Mouse (Mus musculus): ENCODE results near the gene Dis3. TPM values are rescaled to one million over a fixed set of nuclear protein-coding genes. Genes with fewer than 3 reads are reported as not detected.
A peak's percentile ranks its signal among the peaks of the same experiment; 100 is the strongest.

Dis3 gene
- total RNA-seq, 1 experiment = 42.4 TPM

GRCm38 (mm10) chr14:99058959-99059586 is 40.5 kb downstream of the Dis3 start:
- peaks cover 0 to 1% of the 10 kb centered on the region in 2 experiments; a peak in 1 of 4 replicates for H3K4me1 ChIP-seq (ENCODE audit: control insufficient read depth in 2 of 2, insufficient read depth in 2 of 2, low read length in 2 of 2, poor library complexity in 1 of 2)
- H3K9ac ChIP-seq (ENCODE audit: insufficient read depth, low read depth, low read length, poor library complexity, severe bottlenecking) = no peak overlapping the region
- H3K9me3 ChIP-seq (ENCODE audit: control insufficient read depth, insufficient read depth, low read depth, low read length) = no peaks in the 10 kb centered on the region
- TF ChIP-seq HCFC1 (IDR thresholded peaks at IDR 0.05; ENCODE audit: borderline replicate concordance, insufficient read depth, low read length) (no peak), ZC3H11A (IDR thresholded peaks at IDR 0.05; ENCODE audit: borderline replicate concordance, low read depth, low read length) (no peak), ZNF384 (IDR thresholded peaks at IDR 0.05; ENCODE audit: low read depth, low read length) (no peak), MAFK (IDR thresholded peaks at IDR 0.05; ENCODE audit: insufficient read depth, low read depth, low read length) (no peak)
- no peak overlapping the region for H3K4me3 ChIP-seq (ENCODE audit: insufficient read depth in 1 of 2, low read depth in 1 of 2, low read length in 2 of 2, poor library complexity in 1 of 2, severe bottlenecking in 1 of 2)
- in situ Hi-C loops (cut with MboI; ENCODE audit: low sequenced_read_pairs in 2 of 2, unreplicated experiment in 2 of 2) = no loop called here
- H3K36me3 ChIP-seq (ENCODE audit: control insufficient read depth, insufficient read depth, low read length, poor library complexity, severe bottlenecking) = peaks cover 23% of the 10 kb centered on the region
- H3K27ac ChIP-seq (ENCODE audit: insufficient read depth, low read depth, low read length, poor library complexity, severe bottlenecking) = no peak overlapping the region
- no peak for DNase-seq (ENCODE audit: low read depth, low spot score)

DNA sequence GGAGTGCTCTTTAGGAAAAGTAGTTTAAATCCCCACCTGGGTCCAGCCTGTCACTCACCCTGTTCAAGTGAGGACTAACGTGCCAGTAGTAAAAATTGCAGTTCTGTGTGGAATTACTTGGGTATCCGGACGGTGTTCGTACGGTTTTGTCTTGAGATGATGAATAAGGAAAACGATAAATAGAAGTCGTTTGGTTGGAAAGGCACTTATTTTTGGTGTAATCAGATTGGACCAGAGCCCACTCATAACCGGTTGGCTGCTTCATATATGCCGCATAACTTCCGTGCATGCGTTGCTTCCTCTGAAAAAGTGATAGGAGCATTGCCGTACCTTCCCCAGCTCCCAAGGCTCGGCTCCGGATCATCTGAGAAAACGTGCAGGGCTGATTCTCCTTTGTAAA is 52.8 kb downstream of the Dis3 start:
- Histone ChIP-seq H3K9me3 (ENCODE audit: control insufficient read depth, insufficient read depth, low read depth, low read length) (no peaks in the 10 kb centered on the region), H3K4me3 (ENCODE audit: insufficient read depth in 1 of 2, low read depth in 1 of 2, low read length in 2 of 2, poor library complexity in 1 of 2, severe bottlenecking in 1 of 2) (peak overlapping the region; percentile 95 to 98), H3K36me3 (ENCODE audit: control insufficient read depth, insufficient read depth, low read length, poor library complexity, severe bottlenecking) (peaks cover 2% of the 10 kb centered on the region; the same call in 1 of the 2 replicates), H3K9ac (ENCODE audit: insufficient read depth, low read depth, low read length, poor library complexity, severe bottlenecking) (peak overlapping the region; percentile 91), H3K4me1 (ENCODE audit: control insufficient read depth in 2 of 2, insufficient read depth in 2 of 2, low read length in 2 of 2, poor library complexity in 1 of 2) (peaks cover 0 to 5% of the 10 kb centered on the region in 2 experiments; a peak in 3 of 4 replicates), H3K27ac (ENCODE audit: insufficient read depth, low read depth, low read length, poor library complexity, severe bottlenecking) (no peak overlapping the region; the same call in 1 of the 2 replicates)
- TF ChIP-seq ZNF384 (IDR thresholded peaks at IDR 0.05; ENCODE audit: low read depth, low read length) = no peak
- TF ChIP-seq MAFK (IDR thresholded peaks at IDR 0.05; ENCODE audit: insufficient read depth, low read depth, low read length) = no peak
- TF ChIP-seq CHD2 (IDR thresholded peaks at IDR 0.05; ENCODE audit: low read depth, low read length) = no peak
- TF ChIP-seq ZC3H11A (IDR thresholded peaks at IDR 0.05; ENCODE audit: borderline replicate concordance, low read depth, low read length) = no peak
- no peak for TF ChIP-seq HCFC1 (IDR thresholded peaks at IDR 0.05; ENCODE audit: borderline replicate concordance, insufficient read depth, low read length)
- in situ Hi-C loops (cut with MboI; ENCODE audit: low sequenced_read_pairs in 2 of 2, unreplicated experiment in 2 of 2) = no loop called here
- no peak for DNase-seq (ENCODE audit: low read depth, low spot score)

DNA sequence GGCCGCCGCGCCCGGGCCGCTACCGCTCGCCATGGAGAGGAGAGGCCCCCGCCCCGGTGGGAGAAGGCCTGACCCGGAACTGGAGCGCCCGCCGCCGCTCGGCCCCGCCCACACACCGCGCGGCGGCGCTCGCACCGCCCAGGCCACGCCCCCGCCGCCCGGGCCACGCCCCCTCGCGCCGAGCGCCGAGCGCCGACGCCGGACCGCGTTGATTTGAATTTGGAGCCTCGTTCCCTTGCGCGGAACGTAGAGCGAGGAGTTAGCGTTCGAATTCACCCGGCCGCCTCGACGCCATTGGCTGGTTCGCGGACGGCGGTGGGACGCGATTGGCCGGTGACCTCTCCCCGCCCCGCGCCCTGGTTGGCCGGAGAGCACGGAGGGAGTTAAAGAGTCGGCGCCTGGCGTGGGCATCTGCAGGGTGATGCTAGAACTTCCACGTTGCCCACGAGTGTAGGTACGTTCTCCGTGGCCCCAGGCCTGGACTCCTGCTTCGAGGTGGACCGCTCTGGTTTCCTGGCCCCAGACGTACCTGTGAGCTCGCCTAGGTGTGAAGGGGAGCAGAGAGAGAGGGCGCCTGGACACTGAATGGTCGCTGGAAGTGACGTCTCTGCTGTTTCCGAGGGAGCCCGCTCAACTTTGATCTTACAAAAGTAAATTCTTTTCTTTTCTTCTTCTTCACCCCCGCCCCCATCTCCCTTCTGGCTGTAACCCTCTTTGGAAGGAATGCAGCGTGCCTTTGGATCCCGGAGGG is 53.4 kb downstream of the Dis3 start, which contains the start of the genes Mzt1 and Bora:
Gene Mzt1, minus strand, starts transcription at position 104 of the 751 bp plus-strand sequence.
Gene Bora, plus strand, starts transcription at position 192 of the 751 bp plus-strand sequence.
- peaks cover 1% of the 10 kb centered on the region; the same call in 1 of the 2 replicates for H3K36me3 ChIP-seq (ENCODE audit: control insufficient read depth, insufficient read depth, low read length, poor library complexity, severe bottlenecking)
- H3K4me1 ChIP-seq (ENCODE audit: control insufficient read depth in 2 of 2, insufficient read depth in 2 of 2, low read length in 2 of 2, poor library complexity in 1 of 2) = peaks cover 0 to 6% of the 10 kb centered on the region in 2 experiments; a peak in 3 of 4 replicates
- in situ Hi-C loops (cut with MboI; ENCODE audit: low sequenced_read_pairs in 2 of 2, unreplicated experiment in 2 of 2) = no loop called here
- H3K27ac ChIP-seq (ENCODE audit: insufficient read depth, low read depth, low read length, poor library complexity, severe bottlenecking) = peak within 1 kb of the TSS; percentile 73
- H3K4me3 ChIP-seq (ENCODE audit: insufficient read depth in 1 of 2, low read depth in 1 of 2, low read length in 2 of 2, poor library complexity in 1 of 2, severe bottlenecking in 1 of 2) = peak within 1 kb of the TSS; percentile 95 to 99
- no peak for TF ChIP-seq MAFK (IDR thresholded peaks at IDR 0.05; ENCODE audit: insufficient read depth, low read depth, low read length)
- TF ChIP-seq ZNF384 (IDR thresholded peaks at IDR 0.05; ENCODE audit: low read depth, low read length) = no peak
- TF ChIP-seq ZC3H11A (IDR thresholded peaks at IDR 0.05; ENCODE audit: borderline replicate concordance, low read depth, low read length) = no peak
- TF ChIP-seq HCFC1 (IDR thresholded peaks at IDR 0.05; ENCODE audit: borderline replicate concordance, insufficient read depth, low read length) = no peak
- TF ChIP-seq CHD2 (IDR thresholded peaks at IDR 0.05; ENCODE audit: low read depth, low read length) = no peak
- no peaks in the 10 kb centered on the region for H3K9me3 ChIP-seq (ENCODE audit: control insufficient read depth, insufficient read depth, low read depth, low read length)
- DNase-seq (ENCODE audit: low read depth, low spot score) = peak; percentile 89
- H3K9ac ChIP-seq (ENCODE audit: insufficient read depth, low read depth, low read length, poor library complexity, severe bottlenecking) = peak within 1 kb of the TSS; percentile 96

GRCm38 (mm10) chr14:99045378-99046030 is 54.1 kb downstream of the Dis3 start:
- in situ Hi-C loops (cut with MboI; ENCODE audit: low sequenced_read_pairs in 2 of 2, unreplicated experiment in 2 of 2) = no loop called here
- H3K9ac ChIP-seq (ENCODE audit: insufficient read depth, low read depth, low read length, poor library complexity, severe bottlenecking) = peak overlapping the region; percentile 96
- no peak for TF ChIP-seq MAFK (IDR thresholded peaks at IDR 0.05; ENCODE audit: insufficient read depth, low read depth, low read length)
- no peak for TF ChIP-seq ZNF384 (IDR thresholded peaks at IDR 0.05; ENCODE audit: low read depth, low read length)
- no peak for TF ChIP-seq HCFC1 (IDR thresholded peaks at IDR 0.05; ENCODE audit: borderline replicate concordance, insufficient read depth, low read length)
- no peak for TF ChIP-seq CHD2 (IDR thresholded peaks at IDR 0.05; ENCODE audit: low read depth, low read length)
- TF ChIP-seq ZC3H11A (IDR thresholded peaks at IDR 0.05; ENCODE audit: borderline replicate concordance, low read depth, low read length) = no peak
- peak overlapping the region; percentile 73 for H3K27ac ChIP-seq (ENCODE audit: insufficient read depth, low read depth, low read length, poor library complexity, severe bottlenecking)
- DNase-seq (ENCODE audit: low read depth, low spot score) = no peak
- peaks cover 0 to 8% of the 10 kb centered on the region in 2 experiments; a peak in 3 of 4 replicates for H3K4me1 ChIP-seq (ENCODE audit: control insufficient read depth in 2 of 2, insufficient read depth in 2 of 2, low read length in 2 of 2, poor library complexity in 1 of 2)
- peak overlapping the region; percentile 95 to 99 for H3K4me3 ChIP-seq (ENCODE audit: insufficient read depth in 1 of 2, low read depth in 1 of 2, low read length in 2 of 2, poor library complexity in 1 of 2, severe bottlenecking in 1 of 2)
- no peaks in the 10 kb centered on the region for H3K9me3 ChIP-seq (ENCODE audit: control insufficient read depth, insufficient read depth, low read depth, low read length)
- no peaks in the 10 kb centered on the region; the same call in 1 of the 2 replicates for H3K36me3 ChIP-seq (ENCODE audit: control insufficient read depth, insufficient read depth, low read length, poor library complexity, severe bottlenecking)
